Mouse (Mus musculus) embryonic facial prominence, embryonic 11.5 days (tissue): ENCODE results near the gene Slc7a7. TPM values are rescaled to one million over a fixed set of nuclear protein-coding genes. Genes with fewer than 3 reads are reported as not detected.
A peak's percentile ranks its signal among the peaks of the same experiment; 100 is the strongest.

Experiments used
- ATAC-seq: fragments of 200-750 bp; cut with Nextera tagmentation; replicated peaks from 2 replicates; pipeline ENCODE4 v1.8.0; 2017; ENCODE audit warnings: low read depth; ENCODE audit not compliant: insufficient number of reproducible peaks, low FRiP score, low TSS enrichment
- DNase-seq: peaks from one replicate; pipeline ENCODE4 v3.0.0-alpha.2; 2015; ENCODE audit warnings: low spot score
- H3K27ac ChIP-seq: fragments of 300-500 bp; sonication (generic); replicated peaks from 2 replicates; pipeline ENCODE4 v1.5.1; 2014; ENCODE audit warnings: mild to moderate bottlenecking, low read depth, low read length, control low read depth
- H3K27me3 ChIP-seq: fragments of 300-500 bp; sonication (generic); 2 replicates; pipeline ENCODE4 v1.6.1; 2014; ENCODE audit warnings: mild to moderate bottlenecking, low read length, moderate library complexity, mixed read lengths; ENCODE audit not compliant: control insufficient read depth, insufficient read depth
- H3K36me3 ChIP-seq: fragments of 300-500 bp; sonication (generic); replicated peaks from 2 replicates; pipeline ENCODE4 v1.6.1; 2014; ENCODE audit warnings: low read depth, mild to moderate bottlenecking, low read length, moderate library complexity, mixed read lengths; ENCODE audit not compliant: control insufficient read depth, insufficient read depth
- H3K4me1 ChIP-seq: fragments of 300-500 bp; sonication (generic); 2 replicates; pipeline ENCODE4 v1.6.1; 2014; ENCODE audit warnings: low read length, mixed read lengths; ENCODE audit not compliant: control insufficient read depth, insufficient read depth
- H3K4me2 ChIP-seq: fragments of 300-500 bp; sonication (generic); 2 replicates; pipeline ENCODE4 v1.6.1; 2014; ENCODE audit warnings: low read depth, mild to moderate bottlenecking, control low read depth, low read length, moderate library complexity
- H3K4me3 ChIP-seq: fragments of 300-500 bp; sonication (generic); 2 replicates; pipeline ENCODE4 v1.5.1; 2014; ENCODE audit warnings: low read depth, low read length, control low read depth
- H3K9ac ChIP-seq: fragments of 300-500 bp; sonication (generic); replicated peaks from 2 replicates; pipeline ENCODE4 v1.6.1; 2014; ENCODE audit warnings: mild to moderate bottlenecking, control low read depth, low read length
- H3K9me3 ChIP-seq: fragments of 300-500 bp; sonication (generic); replicated peaks from 2 replicates; pipeline ENCODE4 v1.6.1; 2016; ENCODE audit warnings: mild to moderate bottlenecking, low read length, inconsistent platforms, mixed read lengths; ENCODE audit not compliant: control insufficient read depth
- WGBS: fragments of 180-500 bp; shearing (Covaris S2); extraction: QIAGEN DNeasy Blood & Tissue Kit; methylation state at CpG from one replicate; pipeline ENCODE4 v1.1.7; 2014; 5-methylcytosine and 5-hydroxymethylcytosine counted together
- polyA plus RNA-seq: library from polyadenylated mRNA; unstranded; fragments of >200 nt; fragmentation: Nextera tagmentation; extraction: Ambion mirVana; gene quantifications from 2 replicates; pipeline ENCODE4 v1.2.1, GENCODE M21; 2014

Gene Slc7a7
- polyA plus RNA-seq, 1 experiment from 2014 or later = 2.9 TPM

GRCm38 (mm10) chr14:54439155-54439554 is 21.6 kb upstream of the Slc7a7 start:
- peaks cover 3% of the 10 kb centered on the region; the same call in 1 of the 2 replicates for H3K4me1 ChIP-seq
- ATAC-seq = no peak
- H3K9ac ChIP-seq = no peak overlapping the region
- H3K27me3 ChIP-seq = no peaks in the 10 kb centered on the region
- no peaks in the 10 kb centered on the region for H3K9me3 ChIP-seq
- peaks cover 8% of the 10 kb centered on the region for H3K36me3 ChIP-seq
- no peak overlapping the region for H3K4me3 ChIP-seq
- WGBS = 82% methylated on average over 12 of the region's 12 CpGs
- H3K4me2 ChIP-seq = no peak overlapping the region
- no peak overlapping the region for H3K27ac ChIP-seq
- no peak for DNase-seq

GRCm38 (mm10) chr14:54435194-54435918 is 17.8 kb upstream of the Slc7a7 start:
- no peak overlapping the region for H3K27ac ChIP-seq
- H3K9ac ChIP-seq = no peak overlapping the region
- no peak overlapping the region for H3K4me3 ChIP-seq
- H3K36me3 ChIP-seq = peaks cover 8% of the 10 kb centered on the region
- no peak for ATAC-seq
- H3K4me1 ChIP-seq = peaks cover 2% of the 10 kb centered on the region
- H3K27me3 ChIP-seq = no peaks in the 10 kb centered on the region
- 88% methylated on average over 11 of the region's 11 CpGs for WGBS
- H3K9me3 ChIP-seq = no peaks in the 10 kb centered on the region
- no peak overlapping the region for H3K4me2 ChIP-seq
- no peak for DNase-seq

- peak overlapping the region; percentile 85 for H3K4me3 ChIP-seq
- peak overlapping the region; percentile 56 for H3K4me2 ChIP-seq
- ATAC-seq = no peak
- peak overlapping the region; percentile 98 for H3K9ac ChIP-seq
- peaks cover 2% of the 10 kb centered on the region for H3K4me1 ChIP-seq
- no peaks in the 10 kb centered on the region for H3K27me3 ChIP-seq
- H3K27ac ChIP-seq = no peak overlapping the region
- 69% methylated on average over 12 of the region's 12 CpGs for WGBS
- DNase-seq = no peak
- no peaks in the 10 kb centered on the region for H3K9me3 ChIP-seq
- H3K36me3 ChIP-seq = peaks cover 3% of the 10 kb centered on the region
Measured at GRCm38 (mm10) chr14:54433941-54434531, 16.5 kb upstream of the Slc7a7 start.

GRCm38 (mm10) chr14:54432837-54433830 is 15.6 kb upstream of the Slc7a7 start:
- peak; percentile 30 for DNase-seq
- Histone ChIP-seq H3K36me3 (peaks cover 3% of the 10 kb centered on the region), H3K4me3 (peak overlapping the region; percentile 85), H3K9me3 (no peaks in the 10 kb centered on the region), H3K4me2 (peak overlapping the region; percentile 56), H3K9ac (peak overlapping the region; percentile 98), H3K4me1 (peaks cover 2% of the 10 kb centered on the region), H3K27ac (no peak overlapping the region), H3K27me3 (no peaks in the 10 kb centered on the region)
- ATAC-seq = peak; percentile 9; the same call in 1 of the 2 replicates
- WGBS = 34% methylated on average over 17 of the region's 17 CpGs

GRCm38 (mm10) chr14:54432078-54432836 is 14.7 kb upstream of the Slc7a7 start:
- H3K27ac ChIP-seq = peak overlapping the region; percentile 96
- H3K27me3 ChIP-seq = no peaks in the 10 kb centered on the region
- WGBS = 1% methylated on average over 54 of the region's 54 CpGs
- peak overlapping the region; percentile 56 for H3K4me2 ChIP-seq
- peaks cover 3% of the 10 kb centered on the region; the same call in 1 of the 2 replicates for H3K36me3 ChIP-seq
- ATAC-seq = 0 out of 2 replicates have a peak, but pooled peaks have one; percentile 12
- peaks cover 2% of the 10 kb centered on the region for H3K4me1 ChIP-seq
- peak overlapping the region; percentile 98 for H3K9ac ChIP-seq
- DNase-seq = peak; percentile 57
- peak overlapping the region; percentile 85 for H3K4me3 ChIP-seq
- H3K9me3 ChIP-seq = no peaks in the 10 kb centered on the region

- peak within 1 kb of the TSS; percentile 96 for H3K27ac ChIP-seq
- peak within 1 kb of the TSS; percentile 98 for H3K9ac ChIP-seq
- WGBS = under 1% methylated on average over 48 of the region's 49 CpGs
- H3K4me2 ChIP-seq = peak within 1 kb of the TSS; percentile 56
- peaks cover 2% of the 10 kb centered on the region for H3K4me1 ChIP-seq
- H3K9me3 ChIP-seq = no peaks in the 10 kb centered on the region
- peak within 1 kb of the TSS; percentile 85 for H3K4me3 ChIP-seq
- DNase-seq (peak; percentile 84), ATAC-seq (peak; percentile 45)
- no peaks in the 10 kb centered on the region for H3K27me3 ChIP-seq
- H3K36me3 ChIP-seq = no peaks in the 10 kb centered on the region; the same call in 1 of the 2 replicates
Measured at GRCm38 (mm10) chr14:54431334-54432077, 13.9 kb upstream of the Slc7a7 start, which contains the start of gene Mmp14. Mmp14 (plus strand) TSS chr14:54431612.
